Mouse (Mus musculus) brain, embryonic 14.5 days (tissue): ENCODE results near the gene Acox1. TPM values are rescaled to one million over a fixed set of nuclear protein-coding genes. Genes with fewer than 3 reads are reported as not detected.

ENCODE experiments used
- DNase-seq: peaks from one replicate; pipeline ENCODE4 v3.0.0-alpha.2; 2011; ENCODE audit warnings: low read depth
- CTCF ChIP-seq: fragments of 200-500 bp; IDR thresholded peaks from 2 replicates; pipeline ENCODE4 v1.5.1; 2012; ENCODE audit warnings: inconsistent platforms, mild to moderate bottlenecking, moderate library complexity, borderline replicate concordance; ENCODE audit not compliant: insufficient read depth, insufficient read length; ENCODE audit errors: extremely low read depth
- POLR2A ChIP-seq: fragments of 200-500 bp; IDR thresholded peaks from 2 replicates; pipeline ENCODE4 v1.6.1; 2012; ENCODE audit warnings: mild to moderate bottlenecking, inconsistent platforms, borderline replicate concordance; ENCODE audit not compliant: poor library complexity, insufficient read depth, insufficient read length, severe bottlenecking; ENCODE audit errors: extremely low read depth
- polyA plus RNA-seq: library from polyadenylated mRNA; depleted of rRNA; stranded (reverse); fragments of >200 nt; gene quantifications from 2 replicates; pipeline ENCODE4 v1.2.3, GENCODE M21; 2012

The Acox1 gene
- polyA plus RNA-seq, 1 experiment: 78.9 TPM

DNA sequence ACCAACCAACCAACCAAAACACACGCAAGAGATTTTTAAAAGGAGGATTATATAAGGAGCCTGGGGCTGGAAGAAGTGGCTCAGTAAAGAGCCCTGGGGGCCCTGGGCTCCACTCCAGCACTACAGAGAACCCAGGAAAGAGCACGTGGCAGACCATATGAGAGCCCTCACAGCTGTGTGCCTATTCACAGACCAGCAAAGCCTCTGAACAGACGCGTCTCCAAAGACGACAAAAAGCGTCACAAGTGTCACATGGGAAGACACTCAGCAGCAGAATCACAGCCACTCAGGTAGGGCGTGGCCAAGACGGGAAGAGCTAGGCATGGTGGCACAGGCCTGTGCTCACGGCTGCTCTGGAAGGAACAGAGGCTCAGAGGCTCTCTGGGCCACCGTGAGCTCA is 36.7 kb downstream of the Acox1 start:
- peak; percentile 61 for DNase-seq
- no peak for TF ChIP-seq POLR2A
- no peak for TF ChIP-seq CTCF

DNA sequence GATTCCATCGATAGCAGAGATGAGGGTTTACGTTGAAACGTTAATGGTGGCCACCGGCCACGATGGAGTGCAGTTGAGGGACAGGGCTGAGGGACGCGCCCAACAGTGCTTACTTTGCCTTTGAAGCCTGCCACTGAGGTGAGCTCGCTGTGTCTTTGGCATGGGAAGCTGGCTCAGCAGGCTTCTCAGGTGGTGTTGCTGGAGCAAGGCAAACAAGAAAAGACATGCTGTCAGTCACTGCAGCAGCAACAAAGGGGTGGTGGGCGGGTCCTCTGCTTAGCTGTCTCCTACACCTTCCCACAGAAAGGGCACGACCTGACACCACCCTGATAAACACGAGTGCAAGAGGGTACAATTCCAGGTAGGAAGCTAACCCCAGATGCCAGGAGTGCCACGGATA is 37.5 kb downstream of the Acox1 start:
- TF ChIP-seq POLR2A (no peak), CTCF (no peak)
- DNase-seq: no peak

DNA sequence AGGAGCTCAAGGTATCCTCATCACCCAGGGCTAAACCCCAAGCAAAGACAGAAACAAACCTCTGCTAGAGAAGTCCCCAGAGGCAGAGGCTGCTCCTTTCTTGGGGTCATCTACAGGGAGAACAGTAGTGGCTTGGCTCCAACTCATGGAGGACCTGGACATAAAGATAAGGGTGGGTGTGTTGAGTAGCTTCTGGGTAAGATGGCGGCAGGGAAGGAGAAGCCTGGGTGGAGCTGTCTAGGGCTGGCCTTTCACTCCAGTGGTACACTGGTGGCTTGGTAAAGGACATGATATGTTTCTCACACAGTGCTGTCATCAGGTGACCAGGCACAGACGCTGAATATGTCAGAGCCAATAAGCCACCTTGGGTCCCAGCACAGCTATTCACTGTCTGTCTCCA is 47.9 kb downstream of the Acox1 start:
- no peak for TF ChIP-seq POLR2A
- no peak for TF ChIP-seq CTCF

DNA sequence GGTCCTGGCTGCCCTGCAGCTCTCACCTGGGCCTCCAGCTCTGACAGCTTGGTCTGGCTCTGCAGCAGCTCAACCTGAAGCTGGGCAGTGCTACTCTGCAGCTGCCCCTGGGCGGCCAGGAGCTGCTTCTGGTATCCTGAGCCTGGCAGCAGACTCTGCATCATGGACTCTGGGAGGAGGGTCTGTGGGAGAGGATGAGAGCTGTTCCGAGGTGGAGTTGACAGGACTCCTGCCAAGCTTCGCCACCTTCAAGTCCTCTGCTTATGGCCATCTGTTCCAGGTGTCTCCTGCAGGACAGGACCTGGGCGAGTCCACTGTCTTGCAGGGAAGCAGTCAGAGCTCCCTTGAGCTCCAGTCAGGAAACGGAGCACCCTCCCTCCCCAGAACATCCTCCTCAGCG is 49.5 kb downstream of the Acox1 start:
- TF ChIP-seq POLR2A: no peak
- TF ChIP-seq CTCF: no peak
- DNase-seq: no peak

More for the DNA sequence above, 47.9 kb downstream of the Acox1 start:
- DNase-seq: no peak

DNA sequence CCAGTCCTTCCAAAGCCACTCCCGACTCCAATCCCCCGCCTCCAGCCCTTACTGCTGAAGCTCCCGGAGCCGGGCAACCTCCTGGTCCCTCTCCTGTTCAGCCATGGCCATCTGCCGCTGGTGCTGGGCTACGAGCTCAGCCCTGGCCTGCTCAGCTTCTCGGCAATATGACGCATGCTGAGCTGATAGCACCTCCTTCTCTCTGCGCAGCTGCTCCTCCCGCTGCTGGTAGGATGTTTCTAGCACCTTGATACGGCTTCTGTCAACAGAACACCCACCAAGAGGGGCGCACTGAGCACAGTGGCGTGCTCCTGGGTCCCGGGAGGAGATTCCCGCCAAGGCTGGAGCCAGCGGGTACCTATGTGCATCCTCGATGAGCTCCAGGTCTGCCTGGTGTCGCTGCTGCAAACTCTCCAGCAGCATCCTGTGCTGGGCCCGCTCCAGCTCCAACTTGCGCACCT is 50.1 kb downstream of the Acox1 start:
- TF ChIP-seq POLR2A: no peak
- no peak for TF ChIP-seq CTCF
- peak; percentile 29 for DNase-seq

DNA sequence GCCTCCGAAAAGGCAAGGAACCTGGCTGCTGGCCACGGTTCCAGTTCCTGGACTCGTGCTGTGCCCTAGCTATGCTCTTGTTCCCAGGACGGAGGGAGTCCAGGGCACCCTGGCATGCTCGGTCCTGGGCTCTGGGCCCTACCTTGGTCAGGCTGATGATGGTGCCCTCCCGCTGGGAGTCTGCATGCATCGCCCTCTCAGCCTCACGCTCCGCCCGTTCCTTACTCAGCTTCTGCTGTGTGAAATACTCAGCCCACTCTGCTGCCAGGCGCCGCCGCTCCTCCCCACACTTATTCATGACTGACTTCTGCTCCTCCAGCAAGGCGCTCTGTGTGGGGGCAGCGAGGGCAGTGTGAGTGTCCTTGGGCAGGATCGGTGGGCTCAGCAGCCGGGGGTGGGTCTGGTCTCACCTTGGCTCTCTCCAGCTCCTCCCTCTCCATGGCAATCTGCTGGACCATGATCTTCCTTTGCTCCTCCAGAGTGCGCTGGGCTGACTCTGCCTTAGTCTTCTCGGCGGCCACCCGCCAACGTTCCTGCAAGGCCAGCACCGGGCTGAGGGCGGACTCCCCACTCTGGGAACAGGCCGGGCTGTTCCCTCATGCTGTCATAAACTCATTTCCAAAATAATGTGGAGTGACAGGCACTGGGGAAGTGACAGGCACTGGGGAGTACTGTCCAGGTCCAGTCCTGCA is 52.4 kb downstream of the Acox1 start:
- peak; percentile 41 for DNase-seq
- TF ChIP-seq POLR2A (no peak), CTCF (no peak)

DNA sequence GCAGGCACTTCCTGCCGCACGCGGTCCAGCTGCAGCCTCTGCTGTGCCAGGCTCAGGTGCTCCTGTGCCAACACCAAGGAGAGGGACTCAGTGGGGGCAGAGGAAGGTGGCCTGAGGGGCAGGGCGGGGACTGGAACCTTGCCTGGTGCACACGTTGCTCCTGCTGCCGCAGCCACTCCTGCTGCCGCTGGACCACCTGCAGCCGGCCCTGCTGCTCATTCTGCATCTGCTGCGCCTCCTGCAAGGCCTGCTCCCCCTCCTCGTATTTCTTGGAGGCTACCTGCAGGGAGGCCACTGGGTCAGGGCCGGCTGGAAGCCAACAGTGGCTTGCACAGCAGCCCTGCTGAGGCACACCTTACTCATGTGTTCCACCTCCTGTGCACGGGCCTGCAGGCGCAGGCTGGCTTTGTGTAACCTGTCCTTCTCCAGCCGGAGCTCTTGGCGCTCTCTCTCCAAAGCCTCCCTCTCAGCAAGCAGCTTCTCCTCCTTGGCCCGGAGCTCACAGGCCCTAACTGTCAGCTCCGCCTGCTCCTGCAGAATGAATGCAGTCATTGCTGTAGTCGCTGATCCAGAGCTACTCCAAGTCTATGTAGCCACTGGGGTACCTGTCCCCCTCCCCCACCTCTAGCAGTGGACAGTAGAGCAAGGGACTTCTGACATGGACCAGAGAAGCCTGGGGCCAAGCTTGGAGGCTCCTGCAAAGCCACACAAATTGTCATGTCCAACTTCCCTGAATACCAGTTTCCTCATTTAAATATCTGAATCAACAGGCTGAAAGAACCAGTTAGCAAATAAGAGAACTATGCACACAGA is 53.2 kb downstream of the Acox1 start:
- TF ChIP-seq CTCF (no peak), POLR2A (no peak)

DNA sequence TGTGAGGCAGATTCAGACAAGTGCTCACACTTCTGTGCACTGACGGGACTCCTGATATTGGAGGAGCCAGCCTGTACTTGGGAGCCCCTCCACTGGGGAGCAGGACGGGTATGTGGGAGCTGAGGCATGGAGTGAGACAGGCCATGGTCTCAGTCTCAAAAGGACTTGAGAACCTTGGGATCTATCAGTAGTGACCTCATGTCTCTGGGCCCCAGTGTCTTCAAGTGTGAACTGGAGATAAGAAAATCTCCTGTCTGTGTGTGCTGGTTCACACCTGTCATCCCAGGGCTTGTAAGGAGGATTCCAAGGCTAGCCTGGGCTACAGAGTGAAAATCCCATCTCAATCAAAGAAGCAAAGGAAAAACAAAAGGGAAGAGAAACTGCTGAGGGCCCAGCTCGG is 55.4 kb downstream of the Acox1 start:
- TF ChIP-seq CTCF (no peak), POLR2A (no peak)
- DNase-seq: no peak

More for the DNA sequence above, 53.2 kb downstream of the Acox1 start:
- no peak for DNase-seq

DNA sequence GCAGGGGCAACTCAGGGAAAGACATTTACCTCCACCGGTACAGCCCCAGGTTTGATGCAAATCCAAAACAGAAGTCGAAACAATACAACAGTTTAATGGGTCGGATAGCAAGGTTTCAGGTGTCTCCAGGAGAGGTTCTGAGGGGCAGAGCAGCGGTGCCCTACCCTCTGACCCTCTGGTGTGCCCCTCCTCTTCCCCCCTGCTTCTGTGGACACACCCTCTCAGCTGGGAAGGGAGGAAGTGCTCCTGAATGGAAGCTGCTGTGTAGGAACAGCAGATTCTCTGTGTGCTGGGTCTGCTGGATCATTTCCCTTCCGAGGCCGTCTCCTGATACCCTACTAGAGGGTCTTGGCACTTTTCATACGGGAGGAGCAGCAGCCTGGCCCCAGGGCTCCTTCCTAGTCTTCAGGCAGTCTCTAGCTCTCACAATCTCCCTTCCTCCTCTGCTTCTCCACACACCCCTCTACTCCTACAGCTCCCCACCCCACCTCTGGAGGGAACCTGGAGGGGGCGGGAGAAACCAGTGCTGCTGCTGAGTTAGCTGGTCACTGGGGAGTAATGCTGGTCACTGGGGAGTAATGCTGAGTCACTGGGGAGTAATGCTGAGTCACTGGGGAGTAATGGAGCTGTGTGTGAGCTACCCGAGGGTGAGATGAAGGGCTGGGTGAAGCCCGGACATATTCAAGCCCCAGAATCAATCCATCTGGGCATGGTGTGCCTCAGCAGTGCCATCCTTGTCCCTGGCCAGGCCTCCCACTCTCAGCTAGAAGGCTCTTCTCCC is 56.4 kb downstream of the Acox1 start:
- TF ChIP-seq POLR2A: no peak
- TF ChIP-seq CTCF: no peak
- DNase-seq: no peak

DNA sequence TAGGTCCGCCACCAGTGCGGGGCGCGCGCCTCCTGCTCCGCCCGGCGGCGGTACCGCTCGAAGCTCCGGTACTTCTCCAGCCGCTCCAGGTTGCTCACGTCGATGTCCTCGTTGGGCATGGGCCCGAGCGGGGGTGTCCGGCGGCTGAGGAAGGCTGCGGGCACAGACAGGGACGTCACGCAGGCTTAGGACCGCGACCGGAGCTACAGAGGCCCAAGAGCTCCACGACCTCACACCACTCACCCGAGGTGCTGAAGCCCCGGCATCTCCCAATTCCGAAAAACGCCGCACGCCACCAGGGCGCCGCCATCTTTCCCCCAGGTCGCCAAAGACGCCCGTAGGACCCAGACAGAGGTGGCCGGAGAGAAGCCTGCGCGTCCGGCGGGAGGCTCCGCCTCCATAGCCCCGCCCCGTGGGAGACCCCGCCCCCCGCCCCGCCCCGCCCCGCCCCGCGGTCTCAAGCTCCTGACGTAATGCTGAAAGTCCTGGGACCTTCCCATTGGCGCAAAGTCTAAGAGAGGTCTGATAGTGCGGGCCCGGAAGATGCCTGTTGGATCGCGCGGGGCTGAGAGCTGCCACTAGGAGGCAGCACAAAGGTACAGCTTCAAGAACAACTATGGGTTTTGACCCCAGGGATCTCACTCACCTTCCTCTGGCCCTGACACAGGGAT is 60.2 kb downstream of the Acox1 start, which contains the start of gene Mrpl38:
Gene Mrpl38, minus strand, starts transcription at position 401 of the 671 bp plus-strand sequence.
- TF ChIP-seq CTCF (peak; percentile 89), POLR2A (peak; percentile 37; the same call in 1 of the 2 replicates)
- peak; percentile 98 for DNase-seq

DNA sequence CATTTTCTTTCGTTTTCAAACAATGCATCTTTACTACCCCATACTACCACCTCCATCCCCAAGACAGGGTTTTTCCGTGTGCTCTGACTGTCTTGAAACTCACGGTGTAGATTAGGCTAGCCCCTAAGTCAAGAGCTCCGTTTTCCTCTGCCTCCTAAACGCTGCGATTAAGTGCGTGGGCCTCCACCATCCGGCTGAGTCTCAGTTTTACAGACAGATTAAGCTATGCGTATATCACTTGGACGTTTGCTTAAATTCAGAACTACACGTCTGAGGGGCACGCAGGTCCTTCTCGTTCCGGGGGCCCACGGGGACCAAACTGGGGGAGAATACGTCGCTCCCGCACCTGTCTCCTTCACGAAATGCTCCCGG is 60.8 kb downstream of the Acox1 start:
- DNase-seq: no peak
- TF ChIP-seq POLR2A: no peak
- no peak for TF ChIP-seq CTCF

DNA sequence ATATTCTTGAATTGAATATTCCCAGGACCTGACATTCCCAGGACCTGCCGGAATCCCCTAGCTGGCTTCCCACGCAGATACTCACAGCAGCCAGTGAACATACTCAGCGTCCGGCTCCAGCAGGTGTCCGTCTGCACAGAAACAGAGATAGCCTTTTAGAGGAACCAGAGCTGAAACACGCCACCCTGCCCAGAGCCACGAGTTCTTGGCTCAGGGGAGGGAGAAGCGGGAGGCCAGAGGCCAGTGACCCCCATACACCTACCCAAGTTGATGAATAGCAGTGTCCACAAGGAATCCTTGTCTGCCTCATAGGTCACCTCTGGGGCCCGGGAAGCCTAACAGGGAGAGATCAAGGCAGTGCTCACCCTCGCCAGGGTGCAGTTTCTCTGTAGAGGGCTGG is 64.7 kb downstream of the Acox1 start:
- DNase-seq: no peak
- no peak for TF ChIP-seq CTCF
- no peak for TF ChIP-seq POLR2A
